Mouse (Mus musculus): ENCODE data around the gene Bmp15. TPM values are rescaled to one million over a fixed set of nuclear protein-coding genes. Genes with fewer than 3 reads are reported as not detected.

Gene Bmp15
- polyA plus RNA-seq (2012; rRNA removed), result not detected in 2 replicates

DNA sequence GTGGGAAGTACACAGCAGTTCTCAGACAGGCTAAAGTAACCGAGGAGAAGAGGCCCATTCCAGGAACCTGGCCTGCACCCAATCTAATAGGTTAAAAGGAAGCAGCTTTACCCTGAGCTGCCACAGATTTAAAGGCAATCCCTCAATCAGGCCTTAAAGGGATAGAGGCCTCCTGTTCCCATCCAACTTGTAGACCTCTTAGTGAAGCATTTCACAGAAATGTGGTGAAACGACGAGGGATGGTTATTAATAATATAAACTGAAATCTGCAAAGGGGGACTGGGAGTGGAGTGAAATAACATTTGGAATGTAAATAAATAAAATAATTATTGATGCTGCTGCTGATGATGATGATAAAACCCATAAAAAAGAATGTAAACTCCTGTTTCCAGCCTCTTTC is at the start of gene Bmp15:
Gene Bmp15, minus strand, starts transcription at position 101 of the 400 bp plus-strand sequence.

Other genes with a start within 250 kb of the Bmp15 start
- not detected in 2 replicates for gene AU022751, start 237.3 kb downstream of the Bmp15 start, polyA plus RNA-seq (2012; rRNA removed)
- gene Nudt10, start 147.7 kb downstream of the Bmp15 start, polyA plus RNA-seq (2012; rRNA removed), result 0.04 and 0.06 TPM in 2 replicates
- 0.14 and 0.34 TPM in 2 replicates for gene Shroom4, start 79.1 kb upstream of the Bmp15 start, polyA plus RNA-seq (2012; rRNA removed)